Mouse (Mus musculus): Measurements from ENCODE around the gene Kcng1. TPM values are rescaled to one million over a fixed set of nuclear protein-coding genes. Genes with fewer than 3 reads are reported as not detected.

Gene Kcng1
- polyA plus RNA-seq, 1 experiment from 2014 or later, result 2.1 TPM

Other genes starting within 250 kb of the Kcng1 start
- 3.6 and 4.1 TPM in 2 replicates for gene Pard6b, start 200.7 kb downstream of the Kcng1 start, polyA plus RNA-seq (2015; fragmentation: Nextera tagmentation; extraction: Ambion mirVana)
- gene Adnp, start 74.6 kb downstream of the Kcng1 start, polyA plus RNA-seq (2015; fragmentation: Nextera tagmentation; extraction: Ambion mirVana), result 3.4 and 7.6 TPM in 2 replicates
- 18.3 and 18.6 TPM in 2 replicates for gene Gm20716, start 51.4 kb downstream of the Kcng1 start, polyA plus RNA-seq (2015; fragmentation: Nextera tagmentation; extraction: Ambion mirVana)
- 92.0 and 102 TPM in 2 replicates for gene Dpm1, start 51.1 kb downstream of the Kcng1 start, polyA plus RNA-seq (2015; fragmentation: Nextera tagmentation; extraction: Ambion mirVana)
- gene Mocs3, start 51.1 kb downstream of the Kcng1 start, polyA plus RNA-seq (2015; fragmentation: Nextera tagmentation; extraction: Ambion mirVana), result 8.0 and 8.8 TPM in 2 replicates

Data from embryonic facial prominence, embryonic 15.5 days (tissue).